Mouse (Mus musculus): Measurements from ENCODE around the gene Ercc6l2.
"Not testable (repeated sequence)": the region's sequence is repeated elsewhere in the genome, so short reads cannot be mapped to it uniquely, and the experiment has no call there.

Gene Ercc6l2

DNA sequence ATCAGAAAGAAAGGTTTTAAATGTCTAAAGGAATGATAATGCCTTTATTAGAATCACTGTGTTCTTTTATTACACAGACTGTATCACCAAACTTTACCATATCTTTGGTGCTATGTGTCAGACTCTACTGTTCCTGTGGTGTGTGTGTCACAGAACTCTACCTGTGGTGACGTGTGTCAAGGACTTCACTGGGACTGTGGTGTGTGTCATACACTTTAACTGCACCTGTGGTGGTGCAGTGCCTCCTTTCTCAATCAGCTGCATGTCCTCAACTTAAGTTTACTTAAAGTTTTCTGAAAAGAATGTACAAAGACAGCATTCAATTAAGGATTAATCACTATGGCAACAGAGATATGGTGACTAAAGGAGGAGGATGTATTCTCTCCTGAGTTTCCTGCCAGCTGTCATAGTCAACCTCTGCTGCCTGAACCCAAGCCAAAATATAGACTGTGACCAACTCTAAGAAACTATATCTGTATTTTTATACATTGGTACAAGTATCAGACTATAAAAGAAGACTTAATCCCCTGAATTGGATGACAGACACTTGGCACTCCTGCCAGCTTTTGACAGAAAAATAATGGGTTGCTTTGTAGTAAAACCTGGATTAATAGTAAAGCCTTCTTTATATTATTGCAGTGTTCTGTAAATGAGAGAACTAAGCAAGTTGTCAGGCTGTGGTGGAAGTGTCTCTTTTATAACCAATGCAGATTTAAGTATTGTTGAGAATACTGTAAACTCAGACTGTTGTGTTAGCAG lies 64.2 kb downstream of the Ercc6l2 start:
- DNase-seq (ENCODE audit: extremely low read depth, insufficient read length, low spot score), result no peak

DNA sequence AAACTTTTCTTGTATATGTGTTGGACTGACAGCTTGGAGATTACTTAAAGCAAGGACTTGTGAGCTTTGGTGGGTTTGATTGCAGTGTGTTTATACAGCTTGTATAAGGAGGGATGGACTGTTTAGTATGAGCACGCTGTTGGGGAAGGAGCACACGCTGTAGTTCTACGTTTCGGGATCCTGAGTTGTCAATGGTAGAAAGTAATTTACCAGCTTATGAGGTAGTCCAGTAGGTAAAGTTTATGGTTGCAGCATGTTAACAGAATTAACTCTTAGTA lies 64.8 kb downstream of the Ercc6l2 start:
- DNase-seq (ENCODE audit: extremely low read depth, insufficient read length, low spot score), result no peak

DNA sequence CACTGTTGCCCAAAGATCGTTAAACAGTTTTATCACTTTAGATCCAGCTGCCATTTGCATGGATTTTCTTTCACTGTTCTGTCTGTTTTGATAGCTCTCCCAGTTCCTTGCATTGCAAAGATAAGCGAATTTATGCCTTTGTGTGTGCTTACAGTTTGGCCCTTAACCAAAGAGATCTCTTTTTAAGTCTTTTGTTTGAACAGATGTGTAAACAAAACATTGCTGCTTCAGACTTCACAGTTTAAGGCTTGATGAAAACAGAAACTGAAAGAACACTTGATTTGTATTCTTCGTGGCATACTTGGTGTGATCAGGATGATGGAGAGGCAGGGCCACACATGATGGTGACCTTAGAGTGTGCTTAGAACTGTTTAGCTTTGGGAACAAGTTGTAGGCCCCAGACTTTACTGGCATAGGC lies 70.5 kb downstream of the Ercc6l2 start:
- no peak for DNase-seq (ENCODE audit: extremely low read depth, insufficient read length, low spot score)

DNA sequence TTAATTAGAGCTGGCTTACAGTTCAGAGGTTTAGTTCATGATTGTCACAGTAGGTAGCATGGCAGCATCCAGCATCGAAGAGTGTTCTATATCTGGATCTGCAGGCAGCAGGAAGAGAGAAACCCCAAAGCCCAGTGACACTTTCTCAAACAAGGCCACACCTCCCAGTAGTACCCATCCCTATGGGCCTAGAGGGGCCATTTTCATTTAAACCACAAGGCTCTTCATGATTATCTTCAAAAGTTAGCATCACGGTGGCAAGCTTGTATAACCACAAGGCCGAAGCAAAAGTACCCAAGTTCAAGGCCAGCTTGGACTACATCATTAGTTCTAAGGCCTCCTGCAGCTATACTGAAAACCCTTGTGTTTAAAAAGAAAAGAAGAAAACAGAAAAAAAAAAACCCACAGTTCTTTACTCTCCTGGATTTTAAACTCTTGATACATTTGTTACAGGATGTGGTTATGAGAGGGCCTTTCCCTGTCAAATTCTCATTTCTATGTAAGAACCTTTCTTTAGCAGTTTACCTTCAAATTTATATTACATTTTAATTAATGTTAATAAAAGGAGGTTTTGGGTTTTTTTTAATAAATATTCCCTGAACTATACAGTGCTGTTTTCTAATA lies 71.5 kb downstream of the Ercc6l2 start:
- no peak for DNase-seq (ENCODE audit: extremely low read depth, insufficient read length, low spot score)

DNA sequence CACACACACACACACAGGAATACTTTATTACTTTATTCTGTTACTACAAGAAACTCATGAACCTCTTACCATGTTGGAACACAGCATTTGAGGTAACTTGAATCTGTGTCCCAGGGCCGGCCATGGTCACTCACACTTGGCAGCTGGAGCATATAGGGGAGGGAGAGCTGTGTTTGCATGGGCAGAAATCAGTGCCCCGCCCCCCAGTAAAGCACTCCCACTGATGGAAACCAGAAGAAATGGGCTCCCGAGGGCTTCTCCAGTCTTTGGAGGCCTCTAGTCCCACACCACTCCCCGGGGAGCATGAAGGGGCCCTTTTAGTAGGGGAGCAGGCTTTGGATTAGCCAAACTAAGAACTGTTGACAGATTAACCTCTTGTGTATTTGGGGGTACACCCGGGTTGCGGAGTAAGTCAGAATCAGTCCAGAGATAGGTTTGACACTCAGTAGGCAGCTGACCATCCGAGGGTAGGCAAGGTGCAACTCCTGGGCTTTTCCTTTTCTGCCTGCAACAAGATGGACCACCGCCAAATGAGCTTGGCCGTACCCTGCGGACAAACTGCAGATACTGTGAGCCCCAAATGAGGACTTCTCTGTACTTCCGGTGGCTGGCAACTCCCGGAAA lies 85.8 kb downstream of the Ercc6l2 start:
- no peak for DNase-seq (ENCODE audit: extremely low read depth, insufficient read length, low spot score)

DNA sequence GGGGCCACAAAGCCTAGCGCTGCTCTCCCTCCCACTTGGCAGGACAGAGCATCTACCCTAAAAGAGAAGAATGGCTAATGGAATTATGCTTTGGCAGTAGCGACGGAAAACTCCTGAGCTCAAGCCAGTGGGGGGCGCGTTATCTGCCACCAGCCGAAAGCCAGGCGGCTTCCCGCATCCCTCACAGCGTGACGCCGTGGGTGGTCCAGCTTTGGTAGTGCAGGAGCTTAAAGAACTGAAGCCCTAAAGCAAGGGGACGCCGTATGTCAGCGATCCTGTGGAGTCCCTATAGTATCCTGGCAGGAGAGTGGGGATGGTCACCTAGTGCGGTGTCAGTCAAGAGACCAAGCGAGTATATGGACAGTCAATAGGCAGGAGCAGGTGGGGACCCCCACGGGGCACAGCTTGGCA lies 86.3 kb downstream of the Ercc6l2 start:
- DNase-seq (ENCODE audit: extremely low read depth, insufficient read length, low spot score), result peak; percentile 4

DNA sequence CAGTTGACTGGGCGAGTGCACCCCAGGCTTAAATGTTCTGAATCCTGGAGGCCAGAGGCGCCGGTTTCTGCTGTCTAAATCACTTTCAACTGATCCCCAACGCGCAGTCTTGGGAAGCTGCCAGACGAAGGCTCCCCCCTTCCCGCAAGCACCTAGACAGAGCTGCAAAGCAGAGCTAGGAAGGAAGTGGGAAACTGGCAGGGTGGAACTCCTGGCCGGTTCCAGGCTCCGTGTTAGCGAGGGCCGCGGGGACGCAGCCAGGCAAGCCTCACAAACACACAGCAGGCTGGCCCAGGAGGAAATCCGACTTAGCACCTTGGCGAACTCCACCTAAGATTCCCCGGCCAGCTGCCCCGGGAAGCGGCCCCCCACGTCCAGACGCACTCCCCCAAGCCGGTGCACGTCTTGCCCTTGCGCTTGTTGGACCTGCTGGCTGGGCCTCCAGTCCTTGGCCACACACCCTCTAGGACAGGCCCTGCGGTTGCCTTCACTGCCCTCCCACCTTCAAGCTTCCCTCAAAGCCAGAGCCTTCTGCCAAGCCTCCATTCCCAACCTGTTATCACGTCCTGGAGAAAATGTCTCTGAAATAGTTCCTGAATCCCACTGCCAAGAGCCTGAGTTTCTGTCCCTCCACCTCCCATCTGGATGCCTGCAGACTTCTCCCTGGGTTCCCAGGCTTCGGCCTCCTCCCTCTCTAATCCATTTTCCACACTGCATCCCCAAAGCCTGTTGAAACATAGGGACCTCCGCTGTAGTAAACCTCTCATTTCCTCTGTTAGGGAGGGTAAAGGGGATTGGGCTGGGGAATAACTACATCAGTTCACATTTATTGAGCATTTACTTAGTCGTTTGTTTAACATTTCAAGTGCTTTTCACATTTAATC lies 86.9 kb downstream of the Ercc6l2 start:
- peak; percentile 6 for DNase-seq (ENCODE audit: extremely low read depth, insufficient read length, low spot score)

DNA sequence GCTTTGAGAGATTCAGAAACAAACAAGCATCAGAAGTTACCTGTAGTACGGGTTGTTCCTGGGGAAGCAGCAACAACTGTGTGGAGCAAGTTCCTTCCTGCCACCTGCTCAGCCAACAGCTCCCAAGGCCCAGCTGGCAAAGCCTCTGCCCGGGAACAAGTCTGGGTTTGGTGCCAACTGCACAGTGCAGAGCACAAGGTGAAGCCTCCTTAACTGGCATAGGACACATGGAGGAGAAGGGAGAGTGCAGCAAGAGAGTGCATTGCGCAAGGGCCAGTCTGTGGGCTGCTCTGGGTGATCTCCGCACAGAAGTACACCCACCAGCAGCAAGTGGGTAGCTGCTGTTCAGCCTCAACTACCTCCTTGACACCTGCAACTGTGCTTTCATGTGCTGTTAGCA lies 91.5 kb downstream of the Ercc6l2 start:
- DNase-seq (ENCODE audit: extremely low read depth, insufficient read length, low spot score), result peak; percentile 19

DNA sequence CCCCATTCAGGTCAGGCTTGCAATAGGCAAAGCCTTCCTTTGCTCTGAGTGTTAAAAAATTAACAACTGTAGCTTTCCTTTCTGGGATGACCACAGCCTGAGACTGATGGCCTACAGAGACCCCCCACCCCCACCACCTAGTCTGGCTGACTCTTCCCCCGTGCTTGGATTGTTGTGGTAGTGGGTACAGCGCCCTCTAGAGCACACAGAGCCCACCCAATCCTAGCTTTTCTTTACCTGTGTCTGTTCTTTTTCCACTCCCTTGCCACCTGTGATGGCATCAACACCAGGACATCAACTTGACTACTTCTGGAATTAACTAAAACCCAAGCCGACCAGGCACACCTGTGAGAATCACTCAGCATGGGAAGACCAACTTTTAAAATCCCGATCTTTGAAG lies 92.4 kb downstream of the Ercc6l2 start:
- no peak for DNase-seq (ENCODE audit: extremely low read depth, insufficient read length, low spot score)

DNA sequence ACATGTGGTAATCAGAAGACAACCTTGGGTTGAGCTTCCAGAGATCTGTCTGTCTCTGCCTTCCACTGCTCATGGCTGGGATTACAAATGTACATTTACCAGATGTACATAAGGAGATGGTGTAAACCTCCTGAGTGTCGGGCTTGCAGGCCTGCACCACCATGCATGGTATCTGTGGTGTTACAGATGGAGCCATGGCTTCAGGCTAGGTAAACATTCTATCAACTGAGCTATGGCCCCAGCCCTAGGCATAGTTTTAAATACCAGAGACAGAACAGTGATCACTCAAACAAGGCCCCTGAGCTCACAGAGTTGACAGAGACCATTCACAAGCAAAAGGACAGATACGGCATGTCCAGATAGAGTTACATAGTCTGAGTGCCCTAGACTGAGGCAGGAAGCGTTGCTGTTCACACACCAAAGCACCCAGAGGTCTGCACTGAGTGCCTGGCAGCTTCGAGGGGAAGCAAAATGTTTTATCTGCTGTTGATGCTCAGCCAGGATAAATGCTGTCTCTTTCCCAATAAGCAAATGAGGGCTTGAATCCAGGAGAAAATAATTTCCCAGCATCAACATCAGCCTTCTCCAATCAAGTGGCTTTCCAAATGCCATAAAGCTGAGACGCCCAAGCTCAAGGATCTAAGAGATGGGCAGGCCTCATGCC lies 95.2 kb downstream of the Ercc6l2 start:
- DNase-seq (ENCODE audit: extremely low read depth, insufficient read length, low spot score), result no peak

DNA sequence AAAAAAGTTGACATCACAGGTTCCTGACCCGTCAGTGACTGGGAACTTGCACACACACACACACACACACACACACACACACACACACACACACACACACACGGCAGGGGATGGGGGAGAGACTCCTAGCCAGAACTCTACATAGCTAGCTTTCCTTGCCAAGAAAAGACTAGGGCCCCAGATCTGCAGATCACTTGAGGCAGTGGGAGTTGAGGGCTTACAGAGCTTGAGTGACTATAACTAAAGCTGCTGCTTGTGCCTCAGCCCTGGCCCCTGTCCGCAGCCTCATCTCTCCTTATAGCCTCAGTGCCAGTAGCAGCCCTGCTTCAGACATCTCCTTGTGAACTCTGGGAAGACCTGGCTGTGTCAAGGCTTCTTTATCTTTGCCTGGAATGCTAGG lies 96.6 kb downstream of the Ercc6l2 start:
- DNase-seq (ENCODE audit: extremely low read depth, insufficient read length, low spot score), result no peak

DNA sequence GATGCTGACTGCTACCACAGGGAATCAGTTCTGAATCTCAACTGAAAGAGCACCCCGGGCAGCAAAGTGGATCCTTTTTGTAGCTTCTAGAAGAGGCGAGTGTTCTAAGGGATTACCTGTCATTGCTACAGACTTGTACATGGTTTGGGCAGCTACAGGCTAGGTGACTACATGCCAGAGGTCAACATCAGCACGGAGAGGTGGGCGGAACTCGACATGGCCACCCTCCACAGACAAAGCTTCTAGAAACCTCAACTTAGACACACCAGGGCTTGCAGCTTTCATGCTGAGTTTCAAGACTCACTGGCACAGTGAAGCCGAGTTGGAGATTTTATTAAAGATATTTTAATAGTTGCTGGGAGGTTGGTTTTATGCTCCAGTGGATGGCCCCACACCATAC lies 98.1 kb downstream of the Ercc6l2 start:
- DNase-seq (ENCODE audit: extremely low read depth, insufficient read length, low spot score), result no peak

DNA sequence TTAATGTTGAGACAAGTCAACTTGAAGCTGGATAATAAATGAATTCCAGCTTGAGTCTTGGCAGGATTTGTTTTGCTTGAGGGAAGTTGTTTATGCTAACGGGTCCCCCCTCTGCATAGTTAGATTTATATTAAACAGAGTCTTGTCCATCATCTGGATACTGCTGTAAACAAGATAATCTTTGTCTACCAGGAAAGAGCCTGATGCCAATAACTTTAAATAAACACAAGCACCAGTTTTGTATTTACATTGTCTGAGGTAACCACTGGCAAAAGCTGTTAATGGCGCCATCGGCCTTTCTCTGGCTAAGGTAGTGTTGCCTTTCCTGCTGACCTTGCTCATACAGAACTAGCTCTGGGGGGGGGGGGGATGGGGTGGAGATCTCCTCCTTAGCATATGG lies 100.1 kb downstream of the Ercc6l2 start:
- DNase-seq (ENCODE audit: extremely low read depth, insufficient read length, low spot score), result no peak

DNA sequence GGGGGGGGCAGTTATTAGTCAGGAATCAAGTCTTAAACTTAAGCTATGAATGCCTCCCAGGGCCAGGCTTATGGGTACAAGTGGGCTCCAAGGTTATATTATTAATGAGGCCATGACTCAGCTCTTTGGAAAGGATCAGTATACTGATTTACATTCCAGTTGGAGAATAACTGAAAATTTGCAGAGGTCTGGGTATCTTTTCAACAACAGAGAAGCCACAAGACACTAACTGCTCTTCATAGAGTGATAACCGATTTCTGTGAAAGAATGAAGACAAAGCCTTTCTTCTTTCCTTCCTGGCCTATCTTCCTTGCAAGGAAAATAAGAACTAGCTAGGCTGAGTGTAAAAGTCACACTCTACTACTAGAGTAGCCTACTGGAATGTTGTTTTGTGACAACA lies 100.6 kb downstream of the Ercc6l2 start:
- DNase-seq (ENCODE audit: extremely low read depth, insufficient read length, low spot score), result no peak

DNA sequence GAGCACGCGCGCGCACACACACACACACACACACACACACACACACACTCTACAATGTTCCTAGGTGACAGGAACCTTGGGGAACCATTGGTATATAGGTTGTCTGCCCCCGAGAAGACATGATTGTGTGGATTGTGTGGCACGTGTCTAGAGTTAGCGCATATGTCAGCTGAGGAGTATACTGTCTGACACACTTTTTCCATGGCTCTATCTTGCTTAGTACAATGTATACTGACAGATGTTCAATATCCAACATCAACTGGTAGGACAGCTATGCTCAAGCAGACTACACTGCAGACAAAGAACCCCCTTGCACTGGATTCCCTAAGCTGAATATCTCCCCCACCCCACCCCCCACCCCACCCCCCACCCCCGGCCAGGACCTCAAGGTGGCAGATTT lies 101.5 kb downstream of the Ercc6l2 start:
- no peak for DNase-seq (ENCODE audit: extremely low read depth, insufficient read length, low spot score)

DNA sequence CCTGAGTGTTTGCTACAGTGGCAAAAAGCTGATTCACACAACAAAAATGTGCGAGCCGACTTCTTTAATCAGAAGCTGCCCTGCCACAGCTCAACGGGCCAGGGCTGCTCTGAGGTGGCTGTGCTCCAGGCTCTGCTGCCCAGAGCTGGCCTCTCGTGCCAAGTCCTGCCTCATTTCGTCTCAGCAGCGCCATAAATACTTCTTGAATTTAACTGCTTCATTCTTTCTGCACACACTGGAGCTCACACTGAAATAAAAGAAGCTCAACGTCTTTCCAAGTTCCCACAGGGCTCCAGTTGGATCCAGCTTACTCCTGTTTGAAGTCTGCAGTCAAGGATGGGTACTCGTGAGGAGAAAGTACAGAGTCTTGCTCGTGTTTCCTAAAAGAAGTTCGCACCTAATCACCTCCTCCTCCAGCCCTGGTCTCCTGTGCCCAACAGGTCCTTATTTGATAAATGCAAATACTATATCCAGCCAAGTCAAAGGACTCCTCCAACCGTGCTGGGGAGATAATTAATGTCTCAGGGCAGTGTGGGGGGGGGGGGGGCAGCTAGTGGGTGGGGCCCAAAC lies 102.2 kb downstream of the Ercc6l2 start:
- peak; percentile 83 for DNase-seq (ENCODE audit: extremely low read depth, insufficient read length, low spot score)

DNA sequence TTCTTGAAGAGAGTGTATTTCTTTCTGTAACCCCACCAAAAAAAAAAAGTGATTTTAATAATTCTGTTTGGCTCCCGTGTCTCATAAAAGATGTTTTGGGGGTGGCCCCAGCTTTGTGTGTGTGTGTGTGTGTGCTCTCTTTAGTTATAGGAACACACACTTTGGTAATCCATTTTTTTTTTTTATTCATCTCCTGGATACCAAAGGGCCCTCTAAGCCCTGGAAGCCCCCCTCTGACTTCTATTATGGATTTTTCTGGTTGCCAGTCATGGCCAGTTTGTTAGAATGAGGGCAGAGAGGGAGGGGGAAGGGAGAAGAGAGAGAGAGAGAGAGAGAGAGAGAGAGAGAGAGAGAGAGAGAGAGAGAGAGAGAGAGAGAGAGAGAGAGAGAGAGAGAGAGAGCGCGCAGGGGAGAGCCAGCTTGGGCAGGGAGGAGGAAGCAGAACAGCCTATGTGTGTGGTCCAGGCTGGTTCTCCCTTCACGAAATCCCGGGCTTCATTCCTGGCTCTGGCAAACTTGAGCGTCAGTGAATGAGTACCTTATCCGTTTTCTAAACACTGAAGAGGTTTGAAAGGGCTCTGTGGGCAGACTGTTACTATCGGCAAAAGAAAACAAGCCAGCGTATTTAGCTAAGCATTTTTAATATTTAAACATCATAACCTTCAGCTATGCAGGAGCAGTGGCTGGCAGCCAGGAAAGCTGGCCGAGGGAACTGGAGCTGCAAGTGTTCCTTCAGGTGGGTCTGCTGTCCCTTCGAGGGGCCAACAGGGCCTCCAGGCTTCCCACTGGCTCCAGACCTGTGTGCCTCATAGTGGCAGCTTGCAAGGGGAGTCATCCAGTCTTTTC lies 103.0 kb downstream of the Ercc6l2 start:
- DNase-seq (ENCODE audit: extremely low read depth, insufficient read length, low spot score), result peak; percentile 54

DNA sequence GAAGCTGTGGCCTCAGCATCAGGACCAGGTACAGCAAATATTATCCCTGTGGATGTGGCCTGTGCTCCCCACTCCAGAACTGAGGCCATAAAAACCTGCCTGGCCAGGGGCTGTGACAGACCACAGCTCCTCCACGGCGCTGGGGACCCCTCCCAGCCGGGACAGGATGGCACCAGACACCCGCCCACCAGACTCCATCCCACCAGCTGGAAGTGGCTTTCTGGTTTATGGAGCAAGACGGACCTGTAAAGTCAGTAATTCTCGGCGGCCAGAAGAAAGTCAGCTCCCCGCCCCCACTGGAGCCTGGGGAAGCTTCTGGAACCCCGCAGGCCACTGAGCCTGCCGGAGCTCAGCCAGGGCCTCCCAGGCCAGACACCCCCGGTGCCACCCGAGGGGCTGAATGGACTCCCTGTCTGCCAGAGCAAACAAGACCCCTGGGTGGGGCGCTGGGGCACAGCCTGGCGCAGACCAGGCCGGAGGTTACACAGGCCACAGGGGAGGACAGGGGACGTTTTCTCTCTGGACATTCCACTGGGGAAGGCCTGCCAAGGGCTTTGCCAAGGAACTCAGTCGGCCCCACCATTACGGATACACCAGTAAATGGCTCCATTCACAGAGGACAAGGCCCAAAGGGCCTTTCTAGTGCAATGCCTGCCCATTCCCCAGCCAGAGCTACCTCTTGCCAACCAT lies 103.8 kb downstream of the Ercc6l2 start:
- DNase-seq (ENCODE audit: extremely low read depth, insufficient read length, low spot score), result peak; percentile 58

DNA sequence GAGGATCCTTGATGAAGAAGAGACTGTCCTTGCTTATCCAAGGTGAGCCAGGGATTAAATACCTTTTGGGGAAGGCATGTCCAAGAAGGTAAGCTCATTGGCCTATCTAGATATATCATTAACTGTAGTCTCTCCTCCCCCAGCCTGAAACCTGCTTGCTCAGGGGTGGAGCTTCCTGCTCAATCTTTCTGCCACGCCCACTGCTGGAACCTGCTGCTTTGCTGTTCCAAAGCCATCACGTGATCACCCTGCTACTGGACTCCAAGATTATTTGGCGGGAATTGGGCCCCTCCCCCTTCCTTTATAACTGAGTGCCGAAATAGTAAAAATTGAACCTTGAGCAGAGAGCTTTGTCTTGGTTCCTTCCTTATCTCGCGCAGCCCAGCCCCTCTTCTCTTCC lies 109.0 kb downstream of the Ercc6l2 start:
- DNase-seq (ENCODE audit: extremely low read depth, insufficient read length, low spot score), result not testable (repeated sequence)

Data from 3134 (cell line).